Mouse (Mus musculus) MEL (cell line): ENCODE measurements around the gene BC051019. TPM values are rescaled to one million over a fixed set of nuclear protein-coding genes. Genes with fewer than 3 reads are reported as not detected.

Experiments used
- DNase-seq: peaks from one replicate; pipeline ENCODE4 v3.0.0; 2011; ENCODE audit warnings: low read depth, low spot score
- H3K27ac ChIP-seq: 2 replicates; pipeline ENCODE4 v1.5.1; 2012; ENCODE audit warnings: low read depth, mild to moderate bottlenecking, control low read depth, low read length, moderate library complexity; ENCODE audit not compliant: control insufficient read depth
- H3K27me3 ChIP-seq, 2 experiments: fragments of 150-350 bp in 1 of 2; sonication (generic) in 1 of 2; 2 replicates each; pipeline ENCODE4 v1.6.1; 2012; ENCODE audit warnings: low read length in 2 of 2, mild to moderate bottlenecking in 2 of 2, improper control_type of control experiment in 1 of 2, moderate library complexity in 1 of 2; ENCODE audit not compliant: insufficient read depth in 2 of 2, control insufficient read depth in 1 of 2
- H3K36me3 ChIP-seq, 2 experiments: 2 replicates each; pipeline ENCODE4 v1.6.1; 2012 to 2014; ENCODE audit warnings: low read length in 2 of 2, improper control_type of control experiment in 1 of 2, inconsistent platforms in 1 of 2, mild to moderate bottlenecking in 1 of 2; ENCODE audit not compliant: insufficient read depth in 2 of 2, control insufficient read depth in 1 of 2
- H3K4me1 ChIP-seq, 2 experiments: fragments of 150-350 bp in 1 of 2; sonication (generic) in 1 of 2; 2 replicates each; pipeline ENCODE4 v1.6.1; 2012; ENCODE audit warnings: low read length in 2 of 2, improper control_type of control experiment in 1 of 2, mild to moderate bottlenecking in 1 of 2; ENCODE audit not compliant: insufficient read depth in 2 of 2, control insufficient read depth in 1 of 2
- H3K4me3 ChIP-seq, 2 experiments: fragments of 150-350 bp in 1 of 2; sonication (generic) in 1 of 2; 2 replicates each; pipeline ENCODE4 v1.5.1; 2012; ENCODE audit warnings: low read depth in 2 of 2, low read length in 2 of 2, mild to moderate bottlenecking in 2 of 2, moderate library complexity in 2 of 2, control low read depth in 1 of 2, improper control_type of control experiment in 1 of 2; ENCODE audit not compliant: control insufficient read depth in 1 of 2, insufficient read depth in 1 of 2
- H3K79me2 ChIP-seq: 2 replicates; pipeline ENCODE4 v1.6.1; 2012; ENCODE audit warnings: mild to moderate bottlenecking, low read length, moderate library complexity; ENCODE audit not compliant: control insufficient read depth, poor library complexity, insufficient read depth
- H3K9ac ChIP-seq: 2 replicates; pipeline ENCODE4 v1.6.1; 2012; ENCODE audit warnings: low read depth, mild to moderate bottlenecking, control low read depth, low read length, moderate library complexity; ENCODE audit not compliant: control insufficient read depth, poor library complexity, severe bottlenecking
- H3K9me3 ChIP-seq: fragments of 150-350 bp; sonication (generic); replicated peaks from 2 replicates; pipeline ENCODE4 v1.6.1; 2012; ENCODE audit warnings: mild to moderate bottlenecking, low read length, improper control_type of control experiment, moderate library complexity; ENCODE audit not compliant: insufficient read depth
- BHLHE40 ChIP-seq: IDR thresholded peaks from 2 replicates; pipeline ENCODE4 v1.6.1; 2012; ENCODE audit warnings: low read depth, mild to moderate bottlenecking, inconsistent platforms, low read length, improper control_type of control experiment, borderline replicate concordance
- CHD1 ChIP-seq: IDR thresholded peaks from 2 replicates; pipeline ENCODE4 v1.6.1; 2012; ENCODE audit warnings: low read depth, mild to moderate bottlenecking, inconsistent platforms, low read length, improper control_type of control experiment
- CHD2 ChIP-seq: IDR thresholded peaks from 2 replicates; pipeline ENCODE4 v1.6.1; 2011; ENCODE audit warnings: low read length, improper control_type of control experiment
- CTCF ChIP-seq, 3 experiments: IDR thresholded peaks in 2 of 3; conservative IDR thresholded peaks in 1 of 3; 2 replicates each; pipeline ENCODE4 v1.5.1; 2011 to 2012; ENCODE audit warnings: low read length in 3 of 3, low read depth in 2 of 3, mild to moderate bottlenecking in 2 of 3, improper control_type of control experiment in 1 of 3, inconsistent platforms in 1 of 3, mixed read lengths in 1 of 3, moderate library complexity in 1 of 3; ENCODE audit not compliant: control insufficient read depth in 1 of 3, insufficient read depth in 1 of 3, poor library complexity in 1 of 3, severe bottlenecking in 1 of 3
- ELF1 ChIP-seq: IDR thresholded peaks from 2 replicates; pipeline ENCODE4 v1.6.1; 2014; ENCODE audit warnings: low read depth, mild to moderate bottlenecking, inconsistent platforms, low read length, improper control_type of control experiment, moderate library complexity
- EP300 ChIP-seq, 2 experiments: IDR thresholded peaks; 2 replicates each; pipeline ENCODE4 v1.6.1; 2011; ENCODE audit warnings: improper control_type of control experiment in 2 of 2, low read length in 2 of 2, low read depth in 1 of 2, mild to moderate bottlenecking in 1 of 2
- GABPA ChIP-seq: IDR thresholded peaks from 2 replicates; pipeline ENCODE4 v1.6.1; 2012; ENCODE audit warnings: low read depth, mild to moderate bottlenecking, inconsistent platforms, low read length, improper control_type of control experiment, moderate library complexity
- GATA1 ChIP-seq: IDR thresholded peaks from 2 replicates; pipeline ENCODE4 v1.6.1; 2011; ENCODE audit warnings: low read depth, low read length, improper control_type of control experiment
- HCFC1 ChIP-seq: IDR thresholded peaks from 2 replicates; pipeline ENCODE4 v1.6.1; 2012; ENCODE audit warnings: low read depth, mild to moderate bottlenecking, inconsistent platforms, low read length, improper control_type of control experiment, moderate library complexity
- JUND ChIP-seq: IDR thresholded peaks from 2 replicates; pipeline ENCODE4 v1.6.1; 2011; ENCODE audit warnings: low read depth, mild to moderate bottlenecking, improper control_type of control experiment, low read length
- KAT2A ChIP-seq: conservative IDR thresholded peaks from 2 replicates; pipeline ENCODE4 v1.6.1; 2012; ENCODE audit warnings: low read depth, low read length, improper control_type of control experiment, inconsistent platforms
- MAFK ChIP-seq: IDR thresholded peaks from 2 replicates; pipeline ENCODE4 v1.6.1; 2011; ENCODE audit warnings: low read depth, mild to moderate bottlenecking, low read length, improper control_type of control experiment, borderline replicate concordance
- MAX ChIP-seq: IDR thresholded peaks from 2 replicates; pipeline ENCODE4 v1.6.1; 2011; ENCODE audit warnings: low read length, improper control_type of control experiment
- MAZ ChIP-seq: IDR thresholded peaks from 2 replicates; pipeline ENCODE4 v1.6.1; 2012; ENCODE audit warnings: low read depth, mild to moderate bottlenecking, inconsistent platforms, low read length, improper control_type of control experiment
- MXI1 ChIP-seq: IDR thresholded peaks from 2 replicates; pipeline ENCODE4 v1.6.1; 2011; ENCODE audit warnings: mild to moderate bottlenecking, low read depth, low read length, improper control_type of control experiment
- MYB ChIP-seq: IDR thresholded peaks from 2 replicates; pipeline ENCODE4 v1.6.1; 2011; ENCODE audit warnings: mild to moderate bottlenecking, low read depth, low read length, improper control_type of control experiment
- NELFE ChIP-seq: IDR thresholded peaks from 2 replicates; pipeline ENCODE4 v1.6.1; 2011; ENCODE audit warnings: low read depth, low read length, improper control_type of control experiment
- POLR2AphosphoS2 ChIP-seq: IDR thresholded peaks from 2 replicates; pipeline ENCODE4 v1.6.1; 2011; ENCODE audit warnings: low read length, improper control_type of control experiment
- POLR2AphosphoS5 ChIP-seq: IDR thresholded peaks from 2 replicates; pipeline ENCODE4 v1.6.1; 2012; ENCODE audit warnings: low read depth, borderline replicate concordance, mild to moderate bottlenecking, inconsistent platforms, low read length, moderate library complexity, mixed read lengths
- RAD21 ChIP-seq: IDR thresholded peaks from 2 replicates; pipeline ENCODE4 v1.6.1; 2011; ENCODE audit warnings: mild to moderate bottlenecking, low read depth, low read length, improper control_type of control experiment
- RCOR1 ChIP-seq: IDR thresholded peaks from 2 replicates; pipeline ENCODE4 v1.6.1; 2012; ENCODE audit warnings: low read depth, mild to moderate bottlenecking, inconsistent platforms, low read length, improper control_type of control experiment
- SIN3A ChIP-seq: IDR thresholded peaks from 2 replicates; pipeline ENCODE4 v1.6.1; 2012; ENCODE audit warnings: low read length, improper control_type of control experiment, inconsistent platforms
- SMC3 ChIP-seq: IDR thresholded peaks from 2 replicates; pipeline ENCODE4 v1.6.1; 2011; ENCODE audit warnings: low read depth, low read length, improper control_type of control experiment
- TAL1 ChIP-seq: IDR thresholded peaks from 2 replicates; pipeline ENCODE4 v1.6.1; 2012; ENCODE audit warnings: mild to moderate bottlenecking, inconsistent platforms, low read length, moderate library complexity, mixed read lengths
- TBP ChIP-seq: IDR thresholded peaks from 2 replicates; pipeline ENCODE4 v1.8.0; 2011; ENCODE audit warnings: low read depth, low read length, improper control_type of control experiment
- TCF12 ChIP-seq: IDR thresholded peaks from 2 replicates; pipeline ENCODE4 v1.6.1; 2014; ENCODE audit warnings: low read depth, mild to moderate bottlenecking, inconsistent platforms, low read length, improper control_type of control experiment, moderate library complexity
- UBTF ChIP-seq: IDR thresholded peaks from 2 replicates; pipeline ENCODE4 v1.6.1; 2012; ENCODE audit warnings: low read depth, mild to moderate bottlenecking, inconsistent platforms, low read length, improper control_type of control experiment, moderate library complexity, borderline replicate concordance; ENCODE audit not compliant: insufficient read depth
- USF2 ChIP-seq, 2 experiments: IDR thresholded peaks; 2 replicates each; pipeline ENCODE4 v1.6.1; 2011 to 2012; ENCODE audit warnings: improper control_type of control experiment in 2 of 2, low read length in 2 of 2, borderline replicate concordance in 1 of 2, inconsistent platforms in 1 of 2, low read depth in 1 of 2, mild to moderate bottlenecking in 1 of 2; ENCODE audit not compliant: insufficient read depth in 1 of 2
- ZC3H11A ChIP-seq: IDR thresholded peaks from 2 replicates; pipeline ENCODE4 v1.6.1; 2012; ENCODE audit warnings: low read depth, mild to moderate bottlenecking, inconsistent platforms, low read length, improper control_type of control experiment
- ZKSCAN1 ChIP-seq: IDR thresholded peaks from 2 replicates; pipeline ENCODE4 v1.6.1; 2012; ENCODE audit warnings: low read depth, mild to moderate bottlenecking, inconsistent platforms, low read length, improper control_type of control experiment, moderate library complexity
- ZMIZ1 ChIP-seq: IDR thresholded peaks from 2 replicates; pipeline ENCODE4 v1.6.1; 2012; ENCODE audit warnings: low read depth, mild to moderate bottlenecking, inconsistent platforms, low read length, improper control_type of control experiment, moderate library complexity
- ZNF384 ChIP-seq: IDR thresholded peaks from 2 replicates; pipeline ENCODE4 v1.6.1; 2012; ENCODE audit warnings: low read depth, mild to moderate bottlenecking, inconsistent platforms, low read length, improper control_type of control experiment
- polyA plus RNA-seq, 2 experiments: library from polyadenylated mRNA; stranded (reverse) in 1 of 2; unstranded in 1 of 2; fragments of >175 nt in 1 of 2; fragments of >200 nt in 1 of 2; gene quantifications; 2 replicates each; pipeline versions ENCODE4 v1.2.1 to v1.2.4; 2012; ENCODE audit warnings: low replicate concordance in 2 of 2, low read depth in 1 of 2; ENCODE audit not compliant: insufficient read length in 2 of 2, insufficient read depth in 1 of 2, missing spikeins in 1 of 2
- total RNA-seq: library from RNA; depleted of rRNA; stranded (reverse); fragments of 300-350 nt; gene quantifications from 2 replicates; pipeline ENCODE4 v1.2.3, GENCODE M21; 2012

The BC051019 gene
- total and polyA plus RNA-seq, 3 experiments = 0.39 TPM; not detected in 2

DNA sequence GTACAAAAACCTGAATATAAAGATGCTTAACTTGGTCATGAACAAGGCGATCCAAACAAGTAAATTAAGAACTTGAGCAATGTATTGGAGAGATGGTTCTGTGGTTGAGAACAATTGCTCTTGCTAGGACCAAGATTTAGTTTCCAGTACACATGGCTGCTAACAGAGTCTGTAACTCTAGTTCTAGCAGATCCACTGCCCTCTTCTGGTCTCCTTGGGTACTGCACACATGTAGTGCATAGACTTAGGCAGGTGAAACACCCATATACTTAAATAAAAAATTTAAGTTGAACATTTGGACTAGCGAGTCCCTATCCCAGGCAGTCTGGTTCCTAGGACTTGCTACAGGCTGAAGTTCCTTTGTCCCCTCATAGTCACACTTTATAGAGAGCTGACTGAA is 1.0 kb downstream of the BC051019 start:
- Histone ChIP-seq H3K9ac (no peak overlapping the region), H3K36me3 (no peaks in the 10 kb centered on the region; a peak in 1 of 4 replicates), H3K4me3 (no peak overlapping the region), H3K4me1 (peaks cover 0 to 3% of the 10 kb centered on the region in 2 experiments; a peak in 2 of 4 replicates), H3K27me3 (no peaks in the 10 kb centered on the region), H3K79me2 (no peaks in the 10 kb centered on the region), H3K27ac (no peak overlapping the region), H3K9me3 (no peaks in the 10 kb centered on the region)
- TF ChIP-seq UBTF (no peak), ZNF384 (no peak), CTCF (IDR thresholded peaks at IDR 0.05 in 2 of 3, conservative IDR thresholded peaks at IDR 0.05 in 1 of 3; ENCODE audit: control insufficient read depth in 1 of 3, insufficient read depth in 1 of 3, low read depth in 2 of 3, low read length in 3 of 3, poor library complexity in 1 of 3, severe bottlenecking in 1 of 3) (peak; percentile 11 to 51 (median 33); a peak in 3 of 6 replicates), CHD1 (no peak), SIN3A (no peak)
- DNase-seq = peak; percentile 50

DNA sequence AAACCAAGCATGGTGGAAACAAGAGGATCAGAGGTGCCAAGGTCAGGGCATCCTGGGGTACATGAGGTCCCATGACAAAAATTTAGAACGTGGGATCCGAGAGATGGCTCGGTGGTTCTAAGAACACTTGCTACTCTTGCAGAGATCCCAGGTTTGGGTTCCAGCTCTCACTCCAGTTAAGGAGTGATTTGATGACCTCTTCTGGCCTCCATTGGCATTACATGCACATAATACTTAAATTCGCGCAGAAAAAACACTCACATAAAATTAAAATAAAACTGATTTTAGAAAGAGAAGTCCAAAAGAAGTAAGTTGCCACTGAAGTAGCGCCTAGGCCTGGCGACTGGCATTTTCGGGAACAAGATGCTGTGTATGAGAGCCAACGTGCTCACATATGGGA is 4.4 kb downstream of the BC051019 start:
- no peaks in the 10 kb centered on the region for H3K27me3 ChIP-seq
- DNase-seq = peak; percentile 55
- no peak for TF ChIP-seq RCOR1
- no peak for TF ChIP-seq NELFE
- no peak for TF ChIP-seq MAX
- no peak for TF ChIP-seq POLR2AphosphoS2
- peak; percentile 71 for TF ChIP-seq RAD21
- TF ChIP-seq JUND = no peak
- TF ChIP-seq KAT2A = no peak
- no peak for TF ChIP-seq POLR2AphosphoS5
- no peak for TF ChIP-seq MAFK
- TF ChIP-seq CTCF (IDR thresholded peaks at IDR 0.05 in 2 of 3, conservative IDR thresholded peaks at IDR 0.05 in 1 of 3; ENCODE audit: control insufficient read depth in 1 of 3, insufficient read depth in 1 of 3, low read depth in 2 of 3, low read length in 3 of 3, poor library complexity in 1 of 3, severe bottlenecking in 1 of 3) = peak; percentile 15 to 58 (median 39); a peak in 5 of 6 replicates
- TF ChIP-seq TAL1 = no peak
- no peak for TF ChIP-seq GATA1
- no peak for TF ChIP-seq GABPA
- no peak for TF ChIP-seq ZKSCAN1
- TF ChIP-seq TBP = no peak
- no peak for TF ChIP-seq HCFC1
- no peak for TF ChIP-seq MAZ
- no peak for TF ChIP-seq ZMIZ1
- peak; percentile 54 for TF ChIP-seq SMC3
- no peak for TF ChIP-seq MYB
- TF ChIP-seq MXI1 = no peak
- no peak for TF ChIP-seq CHD1
- no peak for TF ChIP-seq BHLHE40
- no peak for TF ChIP-seq CHD2
- TF ChIP-seq USF2 (IDR thresholded peaks at IDR 0.05; ENCODE audit: borderline replicate concordance in 1 of 2, insufficient read depth in 1 of 2, low read depth in 1 of 2, low read length in 2 of 2) = no peak
- TF ChIP-seq TCF12 = no peak
- TF ChIP-seq ZC3H11A = peak; percentile 33
- TF ChIP-seq ELF1 = no peak
- no peak for TF ChIP-seq EP300 (IDR thresholded peaks at IDR 0.05; ENCODE audit: low read depth in 1 of 2, low read length in 2 of 2)

More for the DNA sequence above, 4.4 kb downstream of the BC051019 start:
- H3K4me3 ChIP-seq = no peak overlapping the region
- no peak overlapping the region for H3K9ac ChIP-seq
- H3K79me2 ChIP-seq = no peaks in the 10 kb centered on the region
- H3K9me3 ChIP-seq = no peaks in the 10 kb centered on the region
- no peaks in the 10 kb centered on the region for H3K36me3 ChIP-seq
- H3K4me1 ChIP-seq = no peaks in the 10 kb centered on the region
- no peak overlapping the region for H3K27ac ChIP-seq
